Mouse (Mus musculus) liver, embryonic 12.5 days (tissue): ENCODE measurements around the gene Agpat3. TPM values are rescaled to one million over a fixed set of nuclear protein-coding genes. Genes with fewer than 3 reads are reported as not detected.

Source experiments
- ATAC-seq: fragments of 200-750 bp; cut with Nextera tagmentation; 2 replicates; pipeline ENCODE4 v1.8.0; 2017; ENCODE audit warnings: moderate number of reproducible peaks, mild to moderate bottlenecking, moderate library complexity
- H3K27ac ChIP-seq: fragments of 300-500 bp; sonication (generic); 2 replicates; pipeline ENCODE4 v1.5.1; 2016; ENCODE audit warnings: mild to moderate bottlenecking
- H3K27me3 ChIP-seq: fragments of 300-500 bp; sonication (generic); replicated peaks from 2 replicates; pipeline ENCODE4 v1.6.1; 2016; ENCODE audit warnings: mild to moderate bottlenecking, moderate library complexity
- H3K36me3 ChIP-seq: fragments of 300-500 bp; sonication (generic); 2 replicates; pipeline ENCODE4 v1.6.1; 2016; ENCODE audit warnings: mild to moderate bottlenecking, moderate library complexity
- H3K4me1 ChIP-seq: fragments of 300-500 bp; sonication (generic); 2 replicates; pipeline ENCODE4 v1.6.1; 2016
- H3K4me2 ChIP-seq: fragments of 300-500 bp; sonication (generic); 2 replicates; pipeline ENCODE4 v1.6.1; 2016; ENCODE audit warnings: mild to moderate bottlenecking, moderate library complexity
- H3K4me3 ChIP-seq: fragments of 300-500 bp; sonication (generic); 2 replicates; pipeline ENCODE4 v1.5.1; 2016; ENCODE audit warnings: mild to moderate bottlenecking, moderate library complexity
- H3K9ac ChIP-seq: fragments of 300-500 bp; sonication (generic); 2 replicates; pipeline ENCODE4 v1.6.1; 2016; ENCODE audit warnings: mild to moderate bottlenecking, moderate library complexity
- H3K9me3 ChIP-seq: fragments of 300-500 bp; sonication (generic); replicated peaks from 2 replicates; pipeline ENCODE4 v1.6.1; 2016; ENCODE audit warnings: mild to moderate bottlenecking, moderate library complexity
- WGBS: fragments of 180-500 bp; shearing (Covaris S2); methylation state at CpG from one replicate; pipeline ENCODE4 v1.1.7; 2016; ENCODE audit not compliant: insufficient replicate concordance; 5-methylcytosine and 5-hydroxymethylcytosine counted together
- polyA plus RNA-seq: library from polyadenylated mRNA; unstranded; fragments of >200 nt; fragmentation: Nextera tagmentation; extraction: Ambion mirVana; gene quantifications from 2 replicates; pipeline ENCODE4 v1.2.1, GENCODE M21; 2016

Agpat3 gene
- polyA plus RNA-seq, 1 experiment from 2014 or later, result 25.3 TPM

- WGBS, result 82% methylated on average over 6 of the region's 6 CpGs
- Histone ChIP-seq H3K9ac (peak overlapping the region; percentile 39), H3K27ac (peak overlapping the region; percentile 75), H3K27me3 (no peaks in the 10 kb centered on the region), H3K9me3 (no peaks in the 10 kb centered on the region), H3K36me3 (peaks cover 27% of the 10 kb centered on the region; the same call in 1 of the 2 replicates), H3K4me3 (no peak overlapping the region), H3K4me2 (no peak overlapping the region), H3K4me1 (peaks cover 99% of the 10 kb centered on the region)
- no peak for ATAC-seq
Measured at GRCm38 (mm10) chr10:78238926-78239325, 113.4 kb downstream of the Agpat3 start.

GRCm38 (mm10) chr10:78238297-78238696, 114.0 kb downstream of the Agpat3 start:
- 81% methylated on average over 5 of the region's 5 CpGs for WGBS
- ATAC-seq, result no peak
- Histone ChIP-seq H3K27me3 (no peaks in the 10 kb centered on the region), H3K36me3 (peaks cover 28% of the 10 kb centered on the region; the same call in 1 of the 2 replicates), H3K4me3 (no peak overlapping the region), H3K27ac (peak overlapping the region; percentile 75), H3K4me1 (peaks cover 99% of the 10 kb centered on the region), H3K9me3 (no peaks in the 10 kb centered on the region), H3K4me2 (peak overlapping the region; percentile 41; the same call in 1 of the 2 replicates), H3K9ac (no peak overlapping the region)

DNA sequence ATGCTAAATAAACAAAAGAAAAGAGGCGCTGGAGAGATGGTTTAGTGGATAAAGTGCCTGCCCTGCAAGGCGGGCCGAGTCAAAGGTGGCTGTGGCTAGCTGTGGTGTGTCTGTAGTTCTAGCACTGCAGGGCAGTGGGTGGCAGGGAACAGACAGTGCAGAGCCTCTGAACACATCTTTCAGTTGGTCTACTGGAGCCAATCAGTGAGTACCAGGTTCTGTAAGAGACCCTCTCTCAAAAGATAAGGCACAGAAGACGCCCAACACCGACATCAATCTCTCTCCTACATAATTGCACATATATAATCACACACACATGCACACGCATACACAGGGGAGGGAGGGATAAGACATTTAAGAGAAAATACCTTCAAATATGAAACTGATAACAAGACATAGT, 114.5 kb downstream of the Agpat3 start:
- ATAC-seq, result peak; percentile 83
- H3K4me2 ChIP-seq, result peak overlapping the region; percentile 41
- 39% methylated on average over 6 of the region's 6 CpGs for WGBS

GRCm38 (mm10) chr10:78236885-78237629, 115.2 kb downstream of the Agpat3 start:
- no peaks in the 10 kb centered on the region for H3K27me3 ChIP-seq
- H3K4me3 ChIP-seq, result no peak overlapping the region
- H3K9me3 ChIP-seq, result no peaks in the 10 kb centered on the region
- WGBS, result 53% methylated on average over 8 of the region's 8 CpGs
- peak overlapping the region; percentile 75 for H3K27ac ChIP-seq
- peaks cover 28% of the 10 kb centered on the region; the same call in 1 of the 2 replicates for H3K36me3 ChIP-seq
- peak overlapping the region; percentile 24; the same call in 1 of the 2 replicates for H3K9ac ChIP-seq
- peaks cover 99% of the 10 kb centered on the region for H3K4me1 ChIP-seq
- peak overlapping the region; percentile 41 for H3K4me2 ChIP-seq
- peak; percentile 38 for ATAC-seq

More for the DNA sequence above, 114.5 kb downstream of the Agpat3 start:
- Histone ChIP-seq H3K9me3 (no peaks in the 10 kb centered on the region), H3K4me1 (peaks cover 99% of the 10 kb centered on the region), H3K9ac (peak overlapping the region; percentile 24; the same call in 1 of the 2 replicates), H3K4me3 (no peak overlapping the region), H3K36me3 (peaks cover 32% of the 10 kb centered on the region; the same call in 1 of the 2 replicates), H3K27ac (peak overlapping the region; percentile 75), H3K27me3 (no peaks in the 10 kb centered on the region)

GRCm38 (mm10) chr10:78233756-78234155, 118.5 kb downstream of the Agpat3 start:
- H3K4me1 ChIP-seq, result peaks cover 69% of the 10 kb centered on the region
- WGBS, result 80% methylated on average over 6 of the region's 6 CpGs

DNA sequence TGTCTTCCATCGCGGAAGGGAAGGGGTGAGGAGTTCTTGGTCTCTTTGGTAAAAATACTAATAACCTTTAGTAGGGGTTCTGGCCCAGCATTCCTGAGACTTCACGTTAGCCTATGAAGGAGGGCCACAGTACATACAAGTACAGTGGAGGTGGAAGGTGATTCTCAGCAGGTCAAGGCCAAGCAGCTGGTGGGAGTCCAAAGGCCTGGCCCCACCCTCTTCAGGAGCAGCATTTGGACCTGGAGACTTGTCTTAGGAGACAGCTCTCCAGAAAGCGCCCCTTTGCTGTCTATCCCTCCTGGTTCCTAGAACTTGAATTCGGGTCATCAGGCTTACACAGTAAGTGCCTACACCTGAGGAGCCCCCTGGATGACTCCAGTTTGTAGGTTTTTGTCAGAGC, 119.1 kb downstream of the Agpat3 start:
- peaks cover 63% of the 10 kb centered on the region for H3K4me1 ChIP-seq
- H3K27me3 ChIP-seq, result no peaks in the 10 kb centered on the region
- WGBS, result 83% methylated on average over 5 of the region's 5 CpGs
- no peak overlapping the region for H3K4me2 ChIP-seq
- no peak overlapping the region for H3K27ac ChIP-seq
- H3K9ac ChIP-seq, result no peak overlapping the region
- H3K9me3 ChIP-seq, result no peaks in the 10 kb centered on the region
- peaks cover 47% of the 10 kb centered on the region for H3K36me3 ChIP-seq
- no peak for ATAC-seq
- H3K4me3 ChIP-seq, result no peak overlapping the region

More at GRCm38 (mm10) chr10:78233756-78234155, 118.5 kb downstream of the Agpat3 start:
- Histone ChIP-seq H3K9ac (no peak overlapping the region), H3K4me2 (no peak overlapping the region), H3K36me3 (peaks cover 47% of the 10 kb centered on the region), H3K4me3 (no peak overlapping the region), H3K27ac (no peak overlapping the region), H3K9me3 (no peaks in the 10 kb centered on the region), H3K27me3 (no peaks in the 10 kb centered on the region)
- no peak for ATAC-seq

GRCm38 (mm10) chr10:78232301-78232980, 119.8 kb downstream of the Agpat3 start:
- no peak overlapping the region for H3K27ac ChIP-seq
- peaks cover 51% of the 10 kb centered on the region for H3K36me3 ChIP-seq
- H3K27me3 ChIP-seq, result no peaks in the 10 kb centered on the region
- H3K4me1 ChIP-seq, result peaks cover 56% of the 10 kb centered on the region
- no peak for ATAC-seq
- no peak overlapping the region for H3K4me2 ChIP-seq
- no peaks in the 10 kb centered on the region for H3K9me3 ChIP-seq
- H3K4me3 ChIP-seq, result no peak overlapping the region
- 76% methylated on average over 4 of the region's 4 CpGs for WGBS
- H3K9ac ChIP-seq, result no peak overlapping the region

GRCm38 (mm10) chr10:78228560-78228928, 123.7 kb downstream of the Agpat3 start:
- no peak overlapping the region for H3K9ac ChIP-seq
- no peak overlapping the region for H3K4me3 ChIP-seq
- no peak overlapping the region for H3K4me2 ChIP-seq
- no peak for ATAC-seq
- H3K36me3 ChIP-seq, result peaks cover 78% of the 10 kb centered on the region
- H3K27me3 ChIP-seq, result no peaks in the 10 kb centered on the region
- H3K27ac ChIP-seq, result no peak overlapping the region
- peaks cover 26% of the 10 kb centered on the region for H3K4me1 ChIP-seq
- no peaks in the 10 kb centered on the region for H3K9me3 ChIP-seq
- WGBS, result 89% methylated on average over 5 of the region's 5 CpGs

- Histone ChIP-seq H3K9ac (no peak overlapping the region), H3K4me3 (no peak overlapping the region), H3K27me3 (no peaks in the 10 kb centered on the region), H3K9me3 (no peaks in the 10 kb centered on the region), H3K4me1 (peaks cover 21% of the 10 kb centered on the region), H3K4me2 (no peak overlapping the region), H3K27ac (no peak overlapping the region), H3K36me3 (peaks cover 78% of the 10 kb centered on the region)
- ATAC-seq, result no peak
- 81% methylated on average over 8 of the region's 8 CpGs for WGBS
Measured at GRCm38 (mm10) chr10:78227875-78228559, 124.3 kb downstream of the Agpat3 start.

GRCm38 (mm10) chr10:78224136-78224535, 128.2 kb downstream of the Agpat3 start:
- no peak for ATAC-seq
- peaks cover 90% of the 10 kb centered on the region for H3K36me3 ChIP-seq
- H3K27me3 ChIP-seq, result no peaks in the 10 kb centered on the region
- no peak overlapping the region for H3K27ac ChIP-seq
- 87% methylated on average over 6 of the region's 6 CpGs for WGBS
- peaks cover 27% of the 10 kb centered on the region for H3K4me1 ChIP-seq
- H3K4me3 ChIP-seq, result no peak overlapping the region
- H3K4me2 ChIP-seq, result no peak overlapping the region
- no peak overlapping the region for H3K9ac ChIP-seq
- H3K9me3 ChIP-seq, result no peaks in the 10 kb centered on the region

DNA sequence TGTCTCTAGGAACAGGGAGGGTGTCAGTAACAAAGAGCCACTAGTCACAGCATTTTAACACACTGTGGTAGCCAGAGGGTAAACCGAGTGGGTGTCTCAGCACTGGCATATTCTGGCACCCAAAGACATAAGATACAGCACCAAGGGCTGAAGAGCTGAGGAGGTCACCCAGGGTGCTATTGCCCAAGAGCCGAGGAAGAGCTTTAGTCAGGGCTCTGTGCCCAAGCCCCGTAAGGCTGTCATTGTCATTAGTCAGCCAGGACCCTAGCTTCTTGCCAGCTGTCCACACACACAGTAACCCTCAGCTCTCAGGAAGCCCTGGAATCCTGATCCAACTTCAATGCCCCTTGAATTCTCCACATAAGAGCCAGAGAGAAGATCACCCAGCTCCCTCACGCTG, 129.4 kb downstream of the Agpat3 start:
- Histone ChIP-seq H3K9ac (no peak overlapping the region), H3K36me3 (peaks cover 90% of the 10 kb centered on the region), H3K27ac (no peak overlapping the region), H3K27me3 (no peaks in the 10 kb centered on the region), H3K9me3 (no peaks in the 10 kb centered on the region), H3K4me1 (peaks cover 33% of the 10 kb centered on the region), H3K4me3 (no peak overlapping the region), H3K4me2 (no peak overlapping the region)
- no peak for ATAC-seq
- 79% methylated on average over 4 of the region's 4 CpGs for WGBS

DNA sequence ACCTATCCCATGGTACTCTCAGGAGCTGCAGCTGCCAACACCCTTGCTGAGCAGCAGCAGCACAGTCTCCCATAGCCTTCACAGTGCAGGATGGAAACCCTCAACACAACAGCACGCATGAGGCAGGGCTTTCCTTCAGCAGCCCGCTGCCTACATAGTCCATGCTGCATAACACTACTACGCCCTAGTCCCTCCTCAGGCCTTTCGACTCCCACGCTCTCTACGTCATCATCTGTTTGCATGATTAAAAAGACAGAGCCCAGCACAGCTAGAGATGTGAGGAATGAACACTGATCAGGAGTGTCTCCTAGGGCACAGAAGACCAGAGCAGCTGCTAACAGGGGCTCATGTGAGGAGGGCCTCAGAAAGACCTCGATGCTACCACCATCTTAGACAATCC, 131.0 kb downstream of the Agpat3 start:
- H3K9ac ChIP-seq, result no peak overlapping the region
- H3K4me2 ChIP-seq, result no peak overlapping the region
- no peak overlapping the region for H3K4me3 ChIP-seq
- peak overlapping the region; percentile 37; the same call in 1 of the 2 replicates for H3K27ac ChIP-seq
- H3K27me3 ChIP-seq, result no peaks in the 10 kb centered on the region
- peaks cover 46% of the 10 kb centered on the region for H3K4me1 ChIP-seq
- ATAC-seq, result no peak
- H3K36me3 ChIP-seq, result peaks cover 91% of the 10 kb centered on the region
- 87% methylated on average over 7 of the region's 7 CpGs for WGBS
- H3K9me3 ChIP-seq, result no peaks in the 10 kb centered on the region
